Mouse (Mus musculus): ENCODE data around the gene Wdr26. TPM values are rescaled to one million over a fixed set of nuclear protein-coding genes. Genes with fewer than 3 reads are reported as not detected.

Wdr26 gene
- polyA plus RNA-seq, 1 experiment = 17.8 TPM

GRCm38 (mm10) chr1:181138730-181139129, 73.1 kb downstream of the Wdr26 start:
- peaks cover 13% of the 10 kb centered on the region for H3K4me1 ChIP-seq (ENCODE audit: control insufficient read depth)
- no peaks in the 10 kb centered on the region for H3K9me3 ChIP-seq (ENCODE audit: control insufficient read depth, low read length)
- peaks cover 84% of the 10 kb centered on the region for H3K36me3 ChIP-seq (ENCODE audit: control insufficient read depth)
- no peaks in the 10 kb centered on the region for H3K27me3 ChIP-seq (ENCODE audit: control insufficient read depth)
- TF ChIP-seq GATA1 (IDR thresholded peaks at IDR 0.05; ENCODE audit: low read length) = no peak
- no peak for TF ChIP-seq TAL1 (IDR thresholded peaks at IDR 0.05; ENCODE audit: low read length)
- H3K4me3 ChIP-seq (replicated peaks) = no peak overlapping the region

GRCm38 (mm10) chr1:181131915-181132314, 79.9 kb downstream of the Wdr26 start:
- Histone ChIP-seq H3K36me3 (ENCODE audit: control insufficient read depth) (peaks cover 95% of the 10 kb centered on the region), H3K4me1 (ENCODE audit: control insufficient read depth) (no peaks in the 10 kb centered on the region), H3K27me3 (ENCODE audit: control insufficient read depth) (no peaks in the 10 kb centered on the region), H3K4me3 (replicated peaks) (no peak overlapping the region), H3K9me3 (ENCODE audit: control insufficient read depth, low read length) (no peaks in the 10 kb centered on the region)
- TF ChIP-seq GATA1 (IDR thresholded peaks at IDR 0.05; ENCODE audit: low read length) = no peak
- TF ChIP-seq TAL1 (IDR thresholded peaks at IDR 0.05; ENCODE audit: low read length) = no peak

GRCm38 (mm10) chr1:181126766-181127165, 85.0 kb downstream of the Wdr26 start:
- Histone ChIP-seq H3K9me3 (ENCODE audit: control insufficient read depth, low read length) (no peaks in the 10 kb centered on the region), H3K4me3 (replicated peaks) (no peak overlapping the region), H3K4me1 (ENCODE audit: control insufficient read depth) (no peaks in the 10 kb centered on the region), H3K27me3 (ENCODE audit: control insufficient read depth) (no peaks in the 10 kb centered on the region), H3K36me3 (ENCODE audit: control insufficient read depth) (peaks cover 92% of the 10 kb centered on the region)
- TF ChIP-seq GATA1 (IDR thresholded peaks at IDR 0.05; ENCODE audit: low read length) = no peak
- no peak for TF ChIP-seq TAL1 (IDR thresholded peaks at IDR 0.05; ENCODE audit: low read length)

- Histone ChIP-seq H3K9me3 (ENCODE audit: control insufficient read depth, low read length) (no peaks in the 10 kb centered on the region), H3K4me1 (ENCODE audit: control insufficient read depth) (no peaks in the 10 kb centered on the region), H3K27me3 (ENCODE audit: control insufficient read depth) (no peaks in the 10 kb centered on the region), H3K4me3 (replicated peaks) (no peak overlapping the region), H3K36me3 (ENCODE audit: control insufficient read depth) (peaks cover 89% of the 10 kb centered on the region)
- no peak for TF ChIP-seq GATA1 (IDR thresholded peaks at IDR 0.05; ENCODE audit: low read length)
- no peak for TF ChIP-seq TAL1 (IDR thresholded peaks at IDR 0.05; ENCODE audit: low read length)
These were observed 85.9 kb downstream of the Wdr26 start for GRCm38 (mm10) chr1:181125916-181126315.

GRCm38 (mm10) chr1:181124145-181124544, 87.7 kb downstream of the Wdr26 start:
- Histone ChIP-seq H3K4me3 (replicated peaks) (no peak overlapping the region), H3K9me3 (ENCODE audit: control insufficient read depth, low read length) (no peaks in the 10 kb centered on the region), H3K36me3 (ENCODE audit: control insufficient read depth) (peaks cover 88% of the 10 kb centered on the region), H3K4me1 (ENCODE audit: control insufficient read depth) (no peaks in the 10 kb centered on the region), H3K27me3 (ENCODE audit: control insufficient read depth) (no peaks in the 10 kb centered on the region)
- no peak for TF ChIP-seq GATA1 (IDR thresholded peaks at IDR 0.05; ENCODE audit: low read length)
- no peak for TF ChIP-seq TAL1 (IDR thresholded peaks at IDR 0.05; ENCODE audit: low read length)

Other genes with a start within 250 kb of the Wdr26 start
- gene Ephx1, start 191.1 kb downstream of the Wdr26 start, polyA plus RNA-seq (2012) = not detected in 2 replicates
- gene 9130409I23Rik, start 160.8 kb downstream of the Wdr26 start, polyA plus RNA-seq (2012) = not detected in 2 replicates
- gene Nvl, start 67.8 kb downstream of the Wdr26 start, polyA plus RNA-seq (2012) = 0.45 and 0.50 TPM in 2 replicates
- 2.0 and 2.1 TPM in 2 replicates for gene Cnih4, start 67.3 kb downstream of the Wdr26 start, polyA plus RNA-seq (2012)
- not detected in 2 replicates for gene Cnih3, start 140.6 kb upstream of the Wdr26 start, polyA plus RNA-seq (2012)